Mouse (Mus musculus) olfactory bulb, adult 2 months (tissue): ENCODE results near the gene Adamtsl3. TPM values are rescaled to one million over a fixed set of nuclear protein-coding genes. Genes with fewer than 3 reads are reported as not detected.
"Not testable (repeated sequence)": the region's sequence is repeated elsewhere in the genome, so short reads cannot be mapped to it uniquely, and the experiment has no call there.

Experiments used
- H3K27ac ChIP-seq: fragments of 200-500 bp; 2 replicates; pipeline ENCODE4 v1.5.1; 2012; ENCODE audit warnings: low read depth, low read length; ENCODE audit not compliant: insufficient read depth
- H3K4me1 ChIP-seq: fragments of 200-500 bp; 2 replicates; pipeline ENCODE4 v1.6.1; 2012; ENCODE audit warnings: low read length; ENCODE audit not compliant: control insufficient read depth, insufficient read depth
- H3K4me3 ChIP-seq: fragments of 200-500 bp; 2 replicates; pipeline ENCODE4 v1.5.1; 2012; ENCODE audit warnings: mild to moderate bottlenecking, low read depth, low read length, moderate library complexity; ENCODE audit not compliant: insufficient read depth
- CTCF ChIP-seq: fragments of 200-500 bp; IDR thresholded peaks from 2 replicates; pipeline ENCODE4 v1.5.1; 2012; ENCODE audit warnings: low read depth, mild to moderate bottlenecking, low read length, moderate library complexity; ENCODE audit not compliant: insufficient read depth
- POLR2A ChIP-seq: fragments of 200-500 bp; IDR thresholded peaks from 2 replicates; pipeline ENCODE4 v1.6.1; 2012; ENCODE audit warnings: mild to moderate bottlenecking, low read depth, low read length, moderate library complexity; ENCODE audit not compliant: insufficient read depth
- WGBS: fragments of 180-500 bp; shearing (Covaris S2); methylation state at CpG from one replicate; pipeline ENCODE4 v1.1.7; 2018; 5-methylcytosine and 5-hydroxymethylcytosine counted together
- polyA plus RNA-seq: library from polyadenylated mRNA; stranded (reverse); fragments of >200 nt; gene quantifications from 2 replicates; pipeline ENCODE4 v1.2.4, GENCODE M21; 2012; ENCODE audit warnings: low replicate concordance; ENCODE audit not compliant: missing spikeins, insufficient read depth, insufficient read length

The Adamtsl3 gene
- polyA plus RNA-seq, 1 experiment: not detected

GRCm38 (mm10) chr7:82397632-82398031, 62.1 kb downstream of the Adamtsl3 start:
- Histone ChIP-seq H3K4me3 (no peak overlapping the region), H3K4me1 (no peaks in the 10 kb centered on the region), H3K27ac (no peak overlapping the region)
- WGBS: 81% methylated on average over 8 of the region's 8 CpGs
- TF ChIP-seq CTCF (no peak), POLR2A (no peak)

DNA sequence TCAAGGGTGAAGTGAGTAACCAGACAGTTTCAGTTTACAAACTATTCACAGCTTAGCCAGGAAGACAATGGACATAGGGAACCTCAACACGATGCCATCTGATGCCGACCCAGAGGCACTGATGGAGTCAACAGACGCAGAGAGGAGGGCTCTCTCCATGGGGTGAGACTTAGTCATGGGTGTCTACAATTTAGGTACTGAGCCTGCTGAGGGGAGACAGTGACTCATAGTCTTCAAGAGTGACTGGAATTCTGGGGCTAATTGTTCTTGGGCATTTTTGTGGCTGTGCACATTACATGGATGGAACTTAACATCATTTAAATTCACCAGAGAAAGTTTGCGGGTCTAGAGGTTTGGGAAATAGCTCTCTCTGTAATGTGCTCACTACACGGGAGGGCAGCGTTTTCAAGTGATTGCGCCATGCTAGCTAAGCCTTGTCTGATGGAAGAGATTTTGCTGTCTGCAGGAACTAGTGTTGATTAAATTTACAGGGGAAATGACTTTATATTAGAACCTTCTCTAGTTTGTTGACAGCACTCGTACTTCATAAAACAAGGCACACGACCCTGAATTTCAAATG, 70.1 kb downstream of the Adamtsl3 start:
- TF ChIP-seq POLR2A (no peak), CTCF (no peak)
- Histone ChIP-seq H3K4me3 (no peak overlapping the region), H3K4me1 (no peaks in the 10 kb centered on the region), H3K27ac (no peak overlapping the region)
- 76% methylated on average over 9 of the region's 9 CpGs for WGBS

DNA sequence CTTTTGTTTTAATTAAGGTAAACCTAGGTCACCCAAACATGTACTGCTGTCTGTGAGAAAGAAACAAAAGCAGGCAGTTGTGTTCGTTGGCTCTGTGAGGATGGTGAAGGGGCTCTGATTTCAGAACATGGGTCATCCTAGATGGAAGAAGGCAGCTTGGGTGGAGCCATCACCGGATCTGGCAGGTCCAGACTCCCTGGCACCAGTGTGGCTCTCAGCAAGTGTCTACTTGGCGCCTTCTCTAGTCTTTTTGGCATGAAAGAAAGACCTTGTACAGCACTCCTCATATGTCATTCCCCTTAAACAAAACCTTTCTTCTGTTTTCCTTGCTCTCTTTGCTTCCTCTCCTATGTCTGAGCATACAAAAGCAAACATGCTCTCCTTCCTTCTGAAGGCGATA, 75.5 kb downstream of the Adamtsl3 start:
- WGBS: 69% methylated on average over 4 of the region's 4 CpGs
- H3K27ac ChIP-seq: no peak overlapping the region
- no peaks in the 10 kb centered on the region for H3K4me1 ChIP-seq
- no peak overlapping the region for H3K4me3 ChIP-seq
- no peak for TF ChIP-seq POLR2A
- TF ChIP-seq CTCF: no peak

GRCm38 (mm10) chr7:82416653-82417052, 81.2 kb downstream of the Adamtsl3 start:
- Histone ChIP-seq H3K27ac (no peak overlapping the region), H3K4me3 (no peak overlapping the region), H3K4me1 (no peaks in the 10 kb centered on the region)
- no peak for TF ChIP-seq CTCF
- TF ChIP-seq POLR2A: no peak
- WGBS: 88% methylated on average over 6 of the region's 6 CpGs

- H3K4me1 ChIP-seq: no peaks in the 10 kb centered on the region
- TF ChIP-seq POLR2A (no peak), CTCF (no peak)
- 84% methylated on average over 4 of the region's 4 CpGs for WGBS
These were observed 81.6 kb downstream of the Adamtsl3 start for GRCm38 (mm10) chr7:82417053-82417452.

GRCm38 (mm10) chr7:82420329-82421052, 85.0 kb downstream of the Adamtsl3 start:
- not testable (repeated sequence) for H3K4me3 ChIP-seq, H3K4me1 ChIP-seq, H3K27ac ChIP-seq
- WGBS: 82% methylated on average over 5 of the region's 6 CpGs

More at GRCm38 (mm10) chr7:82417053-82417452, 81.6 kb downstream of the Adamtsl3 start:
- Histone ChIP-seq H3K27ac (no peak overlapping the region), H3K4me3 (no peak overlapping the region)

DNA sequence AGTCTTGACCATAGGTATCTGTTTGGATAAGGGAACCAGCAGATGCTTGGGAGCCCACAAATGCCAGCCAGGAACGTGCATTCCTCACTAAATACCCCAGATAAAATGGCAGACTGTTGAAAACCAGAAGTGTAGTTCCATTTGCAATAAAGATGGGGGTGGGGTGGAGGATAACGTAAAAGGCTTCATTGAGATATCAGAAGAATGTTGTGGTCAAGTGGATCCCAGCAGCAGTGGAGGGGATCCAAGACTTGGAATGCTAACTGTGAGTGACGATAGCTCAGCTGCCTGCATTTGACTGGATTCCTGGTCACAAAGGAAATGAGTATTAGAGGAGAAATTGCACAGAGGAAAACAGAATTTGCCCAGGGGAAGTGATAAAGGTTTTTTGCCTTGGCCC, 87.1 kb downstream of the Adamtsl3 start:
- WGBS: 81% methylated on average over 3 of the region's 3 CpGs
- no peak overlapping the region for H3K4me3 ChIP-seq
- TF ChIP-seq CTCF: no peak
- no peak for TF ChIP-seq POLR2A

GRCm38 (mm10) chr7:82423602-82424001, 88.1 kb downstream of the Adamtsl3 start:
- TF ChIP-seq CTCF (no peak), POLR2A (no peak)
- H3K4me3 ChIP-seq: no peak overlapping the region
- no peaks in the 10 kb centered on the region for H3K4me1 ChIP-seq
- H3K27ac ChIP-seq: no peak overlapping the region
- 94% methylated on average over 2 of the region's 2 CpGs for WGBS

More for the DNA sequence above, 87.1 kb downstream of the Adamtsl3 start:
- H3K4me1 ChIP-seq: no peaks in the 10 kb centered on the region
- H3K27ac ChIP-seq: no peak overlapping the region

DNA sequence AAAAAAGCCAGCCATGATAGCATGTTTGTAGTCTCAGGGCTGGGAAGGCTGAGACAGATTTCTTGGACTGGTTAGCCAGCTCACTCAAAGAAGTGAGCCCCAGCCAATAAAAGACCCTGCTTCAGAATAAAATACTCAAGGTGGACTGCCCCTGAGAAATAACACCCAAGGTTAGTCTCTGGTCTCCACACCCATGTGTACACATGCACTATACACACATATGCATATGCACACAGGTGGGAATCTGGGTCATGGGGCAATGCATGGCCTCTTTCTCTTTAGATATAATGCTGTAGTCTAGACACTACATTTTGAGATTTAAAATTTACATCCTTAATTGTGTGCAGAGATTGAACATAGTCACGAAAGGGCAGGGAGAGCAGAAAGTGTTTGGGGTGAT, 88.8 kb downstream of the Adamtsl3 start:
- H3K4me3 ChIP-seq: no peak overlapping the region
- TF ChIP-seq POLR2A: no peak
- TF ChIP-seq CTCF: no peak
- no peak overlapping the region for H3K27ac ChIP-seq
- WGBS: 91% methylated on average over 1 of the region's 1 CpGs
- no peaks in the 10 kb centered on the region for H3K4me1 ChIP-seq

- no peak for TF ChIP-seq POLR2A
- no peak for TF ChIP-seq CTCF
- H3K4me1 ChIP-seq: no peaks in the 10 kb centered on the region
- WGBS: 49% methylated on average over 11 of the region's 11 CpGs
- no peak overlapping the region for H3K4me3 ChIP-seq
- H3K27ac ChIP-seq: no peak overlapping the region
These were observed 89.9 kb downstream of the Adamtsl3 start for GRCm38 (mm10) chr7:82425374-82425773.
